Mouse (Mus musculus): ENCODE measurements around the gene Cacna1e. TPM values are rescaled to one million over a fixed set of nuclear protein-coding genes. Genes with fewer than 3 reads are reported as not detected.

Gene Cacna1e
- polyA plus RNA-seq, 1 experiment from 2014 or later: 0.45 TPM

GRCm38 (mm10) chr1:154725356-154726320 lies 158.7 kb downstream of the Cacna1e start:
- 28% methylated on average over 35 of the region's 35 CpGs for WGBS
- no peak for ATAC-seq (ENCODE audit: borderline replicate concordance, extremely low read depth, low FRiP score, low TSS enrichment)
- no peak overlapping the region for H3K4me3 ChIP-seq

DNA sequence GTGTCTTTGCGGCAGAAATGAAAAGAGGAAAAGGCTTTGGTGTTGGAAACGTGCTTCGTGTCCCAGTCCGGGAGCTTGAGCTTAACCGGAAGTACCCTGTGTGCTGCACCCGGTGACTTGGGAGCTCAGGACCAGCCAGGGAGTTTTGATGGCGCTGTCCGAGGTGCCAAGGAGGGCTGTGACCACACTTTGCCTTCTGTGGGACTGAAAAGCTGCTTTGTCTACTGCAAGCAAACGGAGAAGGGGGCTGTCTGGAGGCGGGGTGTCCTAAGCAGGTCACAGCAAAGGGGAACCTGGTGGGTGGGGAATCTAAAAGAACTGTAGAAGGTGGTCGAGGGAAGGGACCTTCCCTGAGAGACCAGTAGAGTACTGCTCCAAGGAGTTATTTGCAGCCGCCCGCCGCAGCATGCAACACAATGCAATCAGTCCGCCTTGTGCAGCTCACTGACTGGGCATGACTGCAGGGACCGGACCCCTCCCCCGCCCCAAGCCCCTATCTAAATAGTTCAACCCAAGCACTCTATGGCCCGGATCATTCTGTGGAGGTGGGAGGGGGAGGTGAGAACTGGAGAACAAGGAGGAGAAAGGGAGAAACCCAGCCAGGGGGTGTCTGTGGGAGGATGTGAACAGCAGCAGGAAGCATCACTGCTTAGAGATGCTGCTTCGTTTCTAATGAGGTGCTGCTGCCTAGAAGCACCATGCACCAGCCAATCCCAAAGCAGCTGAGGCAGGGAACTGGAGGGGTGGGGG lies 160.6 kb downstream of the Cacna1e start:
- Histone ChIP-seq H3K36me3 (no peaks in the 10 kb centered on the region), H3K27ac (no peak overlapping the region), H3K9me3 (no peaks in the 10 kb centered on the region), H3K4me2 (no peak overlapping the region), H3K4me1 (no peaks in the 10 kb centered on the region; the same call in 1 of the 2 replicates), H3K9ac (no peak overlapping the region), H3K4me3 (no peak overlapping the region), H3K27me3 (peaks cover 62% of the 10 kb centered on the region)
- no peak for ATAC-seq (ENCODE audit: borderline replicate concordance, extremely low read depth, low FRiP score, low TSS enrichment)
- 3% methylated on average over 19 of the region's 19 CpGs for WGBS

More at GRCm38 (mm10) chr1:154725356-154726320, 158.7 kb downstream of the Cacna1e start:
- H3K9ac ChIP-seq: no peak overlapping the region
- H3K9me3 ChIP-seq: no peaks in the 10 kb centered on the region
- no peaks in the 10 kb centered on the region; the same call in 1 of the 2 replicates for H3K4me1 ChIP-seq
- H3K36me3 ChIP-seq: no peaks in the 10 kb centered on the region
- H3K27me3 ChIP-seq: peaks cover 70% of the 10 kb centered on the region
- H3K27ac ChIP-seq: no peak overlapping the region
- H3K4me2 ChIP-seq: peak overlapping the region; percentile 46; the same call in 1 of the 2 replicates

GRCm38 (mm10) chr1:154723078-154723477 lies 161.2 kb downstream of the Cacna1e start:
- 37% methylated on average over 6 of the region's 6 CpGs for WGBS
- no peak for ATAC-seq (ENCODE audit: borderline replicate concordance, extremely low read depth, low FRiP score, low TSS enrichment)
- Histone ChIP-seq H3K36me3 (no peaks in the 10 kb centered on the region), H3K4me3 (no peak overlapping the region), H3K4me2 (no peak overlapping the region), H3K9ac (no peak overlapping the region), H3K4me1 (no peaks in the 10 kb centered on the region; the same call in 1 of the 2 replicates), H3K27me3 (peaks cover 56% of the 10 kb centered on the region), H3K27ac (no peak overlapping the region), H3K9me3 (no peaks in the 10 kb centered on the region)

- ATAC-seq (ENCODE audit: borderline replicate concordance, extremely low read depth, low FRiP score, low TSS enrichment): no peak
- Histone ChIP-seq H3K4me3 (no peak overlapping the region), H3K4me1 (no peaks in the 10 kb centered on the region), H3K27me3 (no peaks in the 10 kb centered on the region), H3K27ac (no peak overlapping the region), H3K4me2 (no peak overlapping the region), H3K9me3 (no peaks in the 10 kb centered on the region), H3K9ac (no peak overlapping the region), H3K36me3 (no peaks in the 10 kb centered on the region)
- 56% methylated on average over 7 of the region's 7 CpGs for whole genome bisulfite sequencing
These were observed 168.7 kb downstream of the Cacna1e start for GRCm38 (mm10) chr1:154715596-154715995.

- Histone ChIP-seq H3K4me2 (no peak overlapping the region), H3K27me3 (no peaks in the 10 kb centered on the region), H3K27ac (no peak overlapping the region), H3K9ac (no peak overlapping the region), H3K4me3 (no peak overlapping the region), H3K4me1 (no peaks in the 10 kb centered on the region), H3K9me3 (no peaks in the 10 kb centered on the region), H3K36me3 (no peaks in the 10 kb centered on the region)
- 81% methylated on average over 4 of the region's 4 CpGs for WGBS
- ATAC-seq (ENCODE audit: borderline replicate concordance, extremely low read depth, low FRiP score, low TSS enrichment): no peak; the same call in 1 of the 2 replicates
These were observed 171.6 kb downstream of the Cacna1e start for GRCm38 (mm10) chr1:154712747-154713146.

- H3K27me3 ChIP-seq: no peaks in the 10 kb centered on the region
- H3K9ac ChIP-seq: no peak overlapping the region
- H3K27ac ChIP-seq: no peak overlapping the region
- no peak overlapping the region for H3K4me2 ChIP-seq
- H3K36me3 ChIP-seq: no peaks in the 10 kb centered on the region
- no peaks in the 10 kb centered on the region for H3K9me3 ChIP-seq
- 78% methylated on average over 4 of the region's 4 CpGs for WGBS
- H3K4me1 ChIP-seq: peaks cover 6% of the 10 kb centered on the region; the same call in 1 of the 2 replicates
- ATAC-seq (ENCODE audit: borderline replicate concordance, extremely low read depth, low FRiP score, low TSS enrichment): no peak
- H3K4me3 ChIP-seq: no peak overlapping the region
These were observed 176.6 kb downstream of the Cacna1e start for GRCm38 (mm10) chr1:154707584-154708290.

DNA sequence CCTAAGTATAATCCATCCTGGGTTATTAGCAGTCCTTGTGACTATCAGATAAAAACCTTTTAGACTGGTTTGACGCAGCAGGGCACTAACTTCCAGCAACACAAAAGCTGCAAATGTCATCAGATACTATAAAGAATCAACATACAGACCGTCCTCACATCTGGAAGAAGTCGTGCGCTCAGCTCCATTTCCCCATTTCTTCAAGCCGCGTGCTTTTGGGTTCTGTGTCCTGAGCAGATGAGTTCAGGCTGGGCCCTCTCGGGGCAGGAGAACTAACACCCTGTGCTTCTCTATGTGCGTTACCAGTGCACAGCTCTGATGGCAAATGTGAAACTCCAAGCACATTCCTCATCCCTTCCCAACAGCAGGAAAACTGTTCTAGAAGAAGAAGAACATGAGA lies 177.3 kb downstream of the Cacna1e start:
- Histone ChIP-seq H3K4me3 (no peak overlapping the region), H3K27me3 (no peaks in the 10 kb centered on the region), H3K9ac (no peak overlapping the region), H3K4me1 (peaks cover 6% of the 10 kb centered on the region; the same call in 1 of the 2 replicates), H3K4me2 (no peak overlapping the region), H3K36me3 (no peaks in the 10 kb centered on the region), H3K27ac (no peak overlapping the region), H3K9me3 (no peaks in the 10 kb centered on the region)
- 67% methylated on average over 8 of the region's 8 CpGs for WGBS
- no peak for ATAC-seq (ENCODE audit: borderline replicate concordance, extremely low read depth, low FRiP score, low TSS enrichment)

DNA sequence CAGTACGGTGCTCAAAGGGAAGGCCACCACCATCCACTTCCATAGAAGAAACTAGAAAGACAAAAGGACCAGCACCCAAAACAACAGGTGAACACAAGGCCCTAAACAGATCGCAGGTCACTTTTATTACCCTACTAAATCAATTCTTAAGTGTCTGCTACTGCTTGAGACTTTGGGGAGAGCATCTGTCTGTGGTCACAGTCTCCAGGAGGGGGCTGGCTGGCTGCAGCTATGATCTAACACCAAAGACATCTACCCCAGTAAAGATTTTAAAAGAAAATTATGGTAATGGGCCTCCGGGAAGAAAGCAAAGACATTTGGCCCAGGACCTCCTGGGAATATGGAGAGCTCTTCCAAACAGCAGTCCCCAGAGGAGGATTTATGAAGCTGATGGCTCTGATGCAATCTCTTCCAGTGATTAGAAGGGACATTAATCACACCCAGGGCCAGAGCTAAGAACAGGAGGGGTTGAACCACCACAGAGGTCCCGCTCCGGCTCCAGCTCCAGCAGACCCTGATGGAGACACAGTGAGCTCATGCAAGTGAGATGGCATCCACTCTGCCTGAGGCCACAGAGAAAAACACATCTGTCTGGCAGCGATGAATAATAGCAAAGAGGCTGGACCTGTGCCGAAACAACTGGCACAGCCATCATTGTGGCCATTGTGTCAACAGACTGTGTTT lies 178.3 kb downstream of the Cacna1e start:
- no peaks in the 10 kb centered on the region for H3K36me3 ChIP-seq
- 65% methylated on average over 7 of the region's 7 CpGs for WGBS
- peak; percentile 49; the same call in 1 of the 2 replicates for ATAC-seq (ENCODE audit: borderline replicate concordance, extremely low read depth, low FRiP score, low TSS enrichment)

DNA sequence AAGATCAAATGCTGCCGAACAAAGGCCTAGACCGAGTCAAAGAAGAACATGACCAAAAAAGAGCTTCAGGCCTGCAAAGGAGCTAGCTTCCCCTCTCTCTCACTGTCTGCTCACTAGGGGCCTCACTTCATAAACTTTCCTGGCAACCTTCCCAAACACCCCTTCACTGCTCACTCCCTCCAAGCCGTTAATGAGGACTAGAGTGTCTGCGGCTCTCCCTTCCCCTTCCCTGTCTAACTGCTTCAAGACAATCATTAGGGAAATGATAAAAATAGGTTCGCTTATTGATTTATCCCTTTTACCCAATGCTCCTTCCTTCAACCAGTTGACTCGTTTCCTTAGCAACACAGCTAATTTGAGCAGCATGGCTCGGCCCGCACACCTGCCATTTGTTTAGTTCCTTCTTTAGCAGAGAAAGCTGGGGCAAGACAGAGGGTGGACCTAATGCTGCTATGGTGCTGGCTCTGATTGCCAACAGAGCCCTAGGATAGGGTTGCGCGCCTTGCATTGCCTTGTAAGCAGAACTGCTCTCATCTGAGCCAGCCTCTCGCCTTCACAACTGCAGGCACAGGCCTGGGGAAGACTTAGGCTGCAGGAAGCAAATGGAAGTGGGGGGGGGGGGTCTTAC lies 179.6 kb downstream of the Cacna1e start:
- ATAC-seq (ENCODE audit: borderline replicate concordance, extremely low read depth, low FRiP score, low TSS enrichment): peak; percentile 74
- 43% methylated on average over 11 of the region's 11 CpGs for WGBS
- no peak overlapping the region for H3K27ac ChIP-seq
- H3K4me3 ChIP-seq: no peak overlapping the region
- H3K9ac ChIP-seq: no peak overlapping the region
- no peak overlapping the region for H3K4me2 ChIP-seq
- H3K4me1 ChIP-seq: peaks cover 6% of the 10 kb centered on the region; the same call in 1 of the 2 replicates
- no peaks in the 10 kb centered on the region for H3K27me3 ChIP-seq
- H3K9me3 ChIP-seq: no peaks in the 10 kb centered on the region
- H3K36me3 ChIP-seq: no peaks in the 10 kb centered on the region

More for the DNA sequence above, 178.3 kb downstream of the Cacna1e start:
- H3K4me1 ChIP-seq: peaks cover 6% of the 10 kb centered on the region; the same call in 1 of the 2 replicates
- H3K27me3 ChIP-seq: no peaks in the 10 kb centered on the region
- H3K9ac ChIP-seq: no peak overlapping the region
- H3K4me2 ChIP-seq: no peak overlapping the region
- no peak overlapping the region for H3K27ac ChIP-seq
- H3K4me3 ChIP-seq: no peak overlapping the region
- no peaks in the 10 kb centered on the region for H3K9me3 ChIP-seq

GRCm38 (mm10) chr1:154702623-154703022 lies 181.7 kb downstream of the Cacna1e start:
- Histone ChIP-seq H3K36me3 (no peaks in the 10 kb centered on the region), H3K4me3 (no peak overlapping the region), H3K27ac (no peak overlapping the region), H3K4me2 (no peak overlapping the region), H3K4me1 (peaks cover 6% of the 10 kb centered on the region; the same call in 1 of the 2 replicates), H3K9me3 (no peaks in the 10 kb centered on the region), H3K27me3 (no peaks in the 10 kb centered on the region), H3K9ac (no peak overlapping the region)
- WGBS: 69% methylated on average over 2 of the region's 2 CpGs
- no peak for ATAC-seq (ENCODE audit: borderline replicate concordance, extremely low read depth, low FRiP score, low TSS enrichment)
